Mouse (Mus musculus) heart, embryonic 13.5 days (tissue): Measurements from ENCODE around the gene Ankrd33b. TPM values are rescaled to one million over a fixed set of nuclear protein-coding genes. Genes with fewer than 3 reads are reported as not detected.
A peak's percentile ranks its signal among the peaks of the same experiment; 100 is the strongest.

Source experiments
- ATAC-seq: fragments of 200-750 bp; cut with Nextera tagmentation; 2 replicates; pipeline ENCODE4 v1.8.0; 2017; ENCODE audit warnings: moderate TSS enrichment; ENCODE audit not compliant: insufficient number of reproducible peaks, low FRiP score, low TSS enrichment; ENCODE audit errors: extremely low read depth
- H3K27ac ChIP-seq: fragments of 300-500 bp; sonication (generic); replicated peaks from 2 replicates; pipeline ENCODE4 v1.5.1; 2015; ENCODE audit warnings: moderate library complexity, mild to moderate bottlenecking, inconsistent platforms
- H3K27me3 ChIP-seq: fragments of 300-500 bp; sonication (generic); replicated peaks from 2 replicates; pipeline ENCODE4 v1.6.1; 2015; ENCODE audit warnings: mild to moderate bottlenecking, inconsistent platforms
- H3K36me3 ChIP-seq: fragments of 300-500 bp; sonication (generic); 2 replicates; pipeline ENCODE4 v1.6.1; 2015; ENCODE audit warnings: mild to moderate bottlenecking, inconsistent platforms
- H3K4me1 ChIP-seq: fragments of 300-500 bp; sonication (generic); 2 replicates; pipeline ENCODE4 v1.6.1; 2015; ENCODE audit warnings: inconsistent platforms
- H3K4me2 ChIP-seq: fragments of 300-500 bp; sonication (generic); 2 replicates; pipeline ENCODE4 v1.6.1; 2015; ENCODE audit warnings: inconsistent platforms, mild to moderate bottlenecking, moderate library complexity
- H3K4me3 ChIP-seq: fragments of 300-500 bp; sonication (generic); 2 replicates; pipeline ENCODE4 v1.5.1; 2015; ENCODE audit warnings: moderate library complexity, mild to moderate bottlenecking, inconsistent platforms
- H3K9ac ChIP-seq: fragments of 300-500 bp; sonication (generic); 2 replicates; pipeline ENCODE4 v1.6.1; 2015; ENCODE audit warnings: inconsistent platforms, mild to moderate bottlenecking, moderate library complexity
- H3K9me3 ChIP-seq: fragments of 300-500 bp; sonication (generic); 2 replicates; pipeline ENCODE4 v1.6.1; 2016; ENCODE audit warnings: inconsistent platforms
- WGBS: fragments of 180-500 bp; shearing (Covaris S2); methylation state at CpG from one replicate; pipeline ENCODE4 v1.1.7; 2015; ENCODE audit warnings: mixed read lengths; 5-methylcytosine and 5-hydroxymethylcytosine counted together
- polyA plus RNA-seq: library from polyadenylated mRNA; unstranded; fragments of >200 nt; fragmentation: Nextera tagmentation; extraction: Ambion mirVana; gene quantifications from 2 replicates; pipeline ENCODE4 v1.2.1, GENCODE M21; 2015

Ankrd33b gene
- polyA plus RNA-seq, 1 experiment from 2014 or later = 2.1 TPM

- H3K27ac ChIP-seq = no peak overlapping the region
- no peaks in the 10 kb centered on the region for H3K27me3 ChIP-seq
- 75% methylated on average over 18 of the region's 18 CpGs for WGBS
- no peak overlapping the region for H3K4me3 ChIP-seq
- H3K9me3 ChIP-seq = no peaks in the 10 kb centered on the region
- H3K9ac ChIP-seq = no peak overlapping the region
- H3K36me3 ChIP-seq = no peaks in the 10 kb centered on the region
- H3K4me2 ChIP-seq = no peak overlapping the region
- peaks cover 40% of the 10 kb centered on the region for H3K4me1 ChIP-seq
- no peak for ATAC-seq
Measured at GRCm38 (mm10) chr15:31258693-31259439, 108.7 kb downstream of the Ankrd33b start.

DNA sequence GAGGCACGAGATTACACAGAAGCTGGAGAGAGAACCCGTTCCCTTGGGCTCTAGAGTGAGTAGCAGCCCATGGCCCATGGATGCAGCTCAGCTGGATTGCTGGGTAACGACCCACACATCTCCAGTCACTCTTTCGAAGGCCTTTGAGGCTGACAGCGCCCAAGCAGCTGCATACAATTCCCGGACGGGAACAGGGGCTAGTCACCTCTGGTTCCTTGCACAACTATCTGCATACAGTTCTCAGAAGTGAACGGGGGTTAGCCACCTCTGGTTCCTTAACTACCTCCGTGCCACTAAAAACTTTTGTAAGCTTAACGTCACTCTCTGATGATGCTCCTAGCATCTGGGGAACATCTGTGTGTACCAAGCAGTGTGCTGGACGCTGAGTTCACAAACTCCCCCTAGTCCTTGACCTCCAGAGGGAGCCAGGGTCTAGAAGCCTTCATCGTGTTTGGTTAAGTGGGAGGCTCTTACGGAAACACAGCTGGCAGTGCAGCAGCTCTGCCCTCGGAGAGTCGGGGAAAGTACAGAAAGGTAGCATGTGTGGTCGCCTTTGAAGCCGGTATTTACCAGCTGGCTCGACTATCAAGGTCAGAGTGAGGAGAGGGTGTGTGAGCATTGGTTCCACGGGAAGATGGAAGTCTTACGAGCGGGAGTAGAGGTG is 109.4 kb downstream of the Ankrd33b start:
- H3K9ac ChIP-seq = no peak overlapping the region
- no peak overlapping the region for H3K4me2 ChIP-seq
- no peak for ATAC-seq
- no peak overlapping the region for H3K4me3 ChIP-seq
- H3K4me1 ChIP-seq = peaks cover 45% of the 10 kb centered on the region
- no peak overlapping the region for H3K27ac ChIP-seq
- H3K27me3 ChIP-seq = no peaks in the 10 kb centered on the region
- WGBS = 69% methylated on average over 21 of the region's 21 CpGs
- no peaks in the 10 kb centered on the region for H3K9me3 ChIP-seq
- no peaks in the 10 kb centered on the region for H3K36me3 ChIP-seq

DNA sequence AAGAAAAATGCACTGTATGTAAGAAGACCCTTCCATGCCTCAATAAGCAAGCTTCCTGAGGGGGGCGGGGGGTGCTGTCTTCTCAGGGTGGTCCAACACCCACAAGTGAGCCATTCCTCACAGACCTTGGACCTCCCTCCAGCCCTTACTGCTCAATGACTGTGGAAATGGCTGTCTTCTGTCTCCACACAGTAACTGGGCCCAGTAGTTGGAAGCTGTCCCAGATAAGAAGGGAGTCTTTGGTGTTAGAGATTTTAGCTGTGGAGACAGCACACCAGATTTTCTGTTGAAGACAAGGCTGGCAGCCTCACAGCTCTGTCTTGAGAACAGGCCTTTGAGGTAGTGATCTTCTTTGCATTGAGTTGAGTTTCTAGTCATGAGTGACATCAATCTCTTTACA is 110.2 kb downstream of the Ankrd33b start:
- no peaks in the 10 kb centered on the region for H3K9me3 ChIP-seq
- no peak overlapping the region for H3K4me3 ChIP-seq
- H3K27me3 ChIP-seq = no peaks in the 10 kb centered on the region
- H3K4me2 ChIP-seq = no peak overlapping the region
- no peak overlapping the region for H3K9ac ChIP-seq
- no peak overlapping the region for H3K27ac ChIP-seq
- WGBS = 71% methylated on average over 1 of the region's 1 CpGs
- no peak for ATAC-seq
- no peaks in the 10 kb centered on the region for H3K36me3 ChIP-seq
- peaks cover 54% of the 10 kb centered on the region for H3K4me1 ChIP-seq

DNA sequence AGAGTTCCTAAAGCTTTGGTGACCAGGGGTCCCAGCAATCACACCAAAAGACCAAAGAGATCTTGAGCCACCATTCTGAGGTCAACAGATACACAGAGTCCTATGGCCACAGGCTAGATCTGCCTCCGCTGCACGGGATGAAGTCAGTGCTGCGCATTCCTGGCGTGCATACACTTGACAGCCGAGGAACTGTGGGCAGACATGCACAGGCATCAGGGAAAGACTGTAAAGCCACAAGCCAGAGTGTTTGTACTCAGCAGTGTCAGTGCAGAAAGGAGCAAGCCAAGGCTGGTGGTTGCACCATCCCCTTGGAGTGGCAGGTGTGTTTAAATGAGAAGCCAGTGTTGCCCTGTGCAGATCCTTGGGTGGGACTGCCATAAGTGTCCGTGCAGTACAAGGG is 111.8 kb downstream of the Ankrd33b start:
- peak overlapping the region; percentile 36 for H3K27ac ChIP-seq
- 46% methylated on average over 6 of the region's 6 CpGs for WGBS
- ATAC-seq = no peak
- no peak overlapping the region for H3K4me3 ChIP-seq
- H3K9ac ChIP-seq = no peak overlapping the region
- H3K4me2 ChIP-seq = no peak overlapping the region
- H3K4me1 ChIP-seq = peaks cover 65% of the 10 kb centered on the region
- H3K36me3 ChIP-seq = no peaks in the 10 kb centered on the region
- no peaks in the 10 kb centered on the region for H3K27me3 ChIP-seq
- no peaks in the 10 kb centered on the region for H3K9me3 ChIP-seq

GRCm38 (mm10) chr15:31254939-31255535 is 112.5 kb downstream of the Ankrd33b start:
- no peak overlapping the region for H3K4me2 ChIP-seq
- no peak overlapping the region for H3K9ac ChIP-seq
- H3K4me1 ChIP-seq = peaks cover 73% of the 10 kb centered on the region
- WGBS = 77% methylated on average over 9 of the region's 9 CpGs
- H3K4me3 ChIP-seq = no peak overlapping the region
- H3K27me3 ChIP-seq = no peaks in the 10 kb centered on the region
- ATAC-seq = no peak
- no peaks in the 10 kb centered on the region for H3K36me3 ChIP-seq
- no peaks in the 10 kb centered on the region for H3K9me3 ChIP-seq
- peak overlapping the region; percentile 36; the same call in 1 of the 2 replicates for H3K27ac ChIP-seq

- H3K9ac ChIP-seq = no peak overlapping the region
- WGBS = 84% methylated on average over 4 of the region's 4 CpGs
- no peak overlapping the region for H3K4me2 ChIP-seq
- peaks cover 76% of the 10 kb centered on the region for H3K4me1 ChIP-seq
- no peak for ATAC-seq
- no peaks in the 10 kb centered on the region for H3K36me3 ChIP-seq
- H3K27me3 ChIP-seq = no peaks in the 10 kb centered on the region
- no peak overlapping the region for H3K27ac ChIP-seq
- H3K9me3 ChIP-seq = no peaks in the 10 kb centered on the region
- H3K4me3 ChIP-seq = no peak overlapping the region
Measured at GRCm38 (mm10) chr15:31253963-31254362, 113.6 kb downstream of the Ankrd33b start.

- no peaks in the 10 kb centered on the region for H3K36me3 ChIP-seq
- peaks cover 76% of the 10 kb centered on the region for H3K4me1 ChIP-seq
- H3K27ac ChIP-seq = no peak overlapping the region
- no peak overlapping the region for H3K9ac ChIP-seq
- 68% methylated on average over 8 of the region's 8 CpGs for WGBS
- no peak overlapping the region for H3K4me3 ChIP-seq
- ATAC-seq = no peak
- H3K4me2 ChIP-seq = no peak overlapping the region
- no peaks in the 10 kb centered on the region for H3K9me3 ChIP-seq
- H3K27me3 ChIP-seq = no peaks in the 10 kb centered on the region
Measured at GRCm38 (mm10) chr15:31253380-31253779, 114.1 kb downstream of the Ankrd33b start.

- Histone ChIP-seq H3K4me3 (no peak overlapping the region), H3K9ac (no peak overlapping the region), H3K36me3 (no peaks in the 10 kb centered on the region), H3K4me1 (peaks cover 72% of the 10 kb centered on the region), H3K27ac (no peak overlapping the region), H3K4me2 (no peak overlapping the region), H3K27me3 (no peaks in the 10 kb centered on the region), H3K9me3 (no peaks in the 10 kb centered on the region)
- ATAC-seq = no peak
- 44% methylated on average over 16 of the region's 16 CpGs for WGBS
Measured at GRCm38 (mm10) chr15:31252590-31253311, 114.8 kb downstream of the Ankrd33b start.

DNA sequence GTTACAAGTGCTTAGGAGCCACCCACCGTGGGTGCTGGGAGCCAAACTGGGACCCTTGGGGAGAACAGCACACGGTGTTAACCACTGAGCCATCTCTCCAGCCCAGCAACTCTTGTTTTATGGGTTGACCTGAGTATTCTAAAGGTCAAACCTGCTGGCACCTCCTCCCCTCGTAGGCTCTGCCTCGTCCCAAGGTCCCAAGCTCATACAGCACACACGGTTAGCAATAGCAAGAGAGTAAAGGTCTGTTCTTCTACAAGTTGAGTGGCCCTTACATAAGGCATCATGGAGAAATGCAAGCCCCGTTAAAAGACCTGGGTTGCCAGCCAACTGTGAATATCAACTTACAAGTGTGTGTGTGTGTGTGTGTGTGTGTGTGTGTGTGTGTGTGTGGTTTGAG is 116.3 kb downstream of the Ankrd33b start:
- peaks cover 69% of the 10 kb centered on the region for H3K4me1 ChIP-seq
- H3K9me3 ChIP-seq = no peaks in the 10 kb centered on the region
- H3K27me3 ChIP-seq = no peaks in the 10 kb centered on the region
- H3K36me3 ChIP-seq = no peaks in the 10 kb centered on the region
- ATAC-seq = no peak
- H3K4me3 ChIP-seq = no peak overlapping the region
- 82% methylated on average over 6 of the region's 6 CpGs for WGBS
- H3K4me2 ChIP-seq = no peak overlapping the region
- H3K9ac ChIP-seq = no peak overlapping the region
- H3K27ac ChIP-seq = no peak overlapping the region

GRCm38 (mm10) chr15:31250676-31251075 is 116.8 kb downstream of the Ankrd33b start:
- WGBS = 65% methylated on average over 3 of the region's 3 CpGs
- no peak overlapping the region for H3K27ac ChIP-seq

DNA sequence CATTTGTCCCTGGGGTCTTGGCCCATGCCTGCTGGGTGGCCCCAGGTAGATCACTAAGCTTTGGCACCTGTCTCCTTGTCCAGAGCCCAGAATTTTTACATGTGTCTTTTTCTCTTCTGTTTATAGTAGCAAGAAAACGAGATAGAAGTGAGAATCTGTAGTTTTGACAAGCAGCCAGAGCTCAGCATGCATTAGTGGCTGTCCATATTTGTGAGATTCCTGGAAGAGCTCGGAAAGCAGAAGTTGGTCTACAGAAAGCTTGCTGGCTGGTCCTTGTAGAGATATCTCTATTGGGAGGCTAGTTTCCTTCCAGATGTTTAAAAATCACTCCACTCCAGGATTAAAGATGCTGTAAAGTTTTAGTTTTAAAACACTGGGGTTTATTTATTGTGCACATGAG is 117.5 kb downstream of the Ankrd33b start:
- Histone ChIP-seq H3K4me2 (no peak overlapping the region), H3K9ac (no peak overlapping the region), H3K27ac (no peak overlapping the region), H3K4me3 (no peak overlapping the region), H3K9me3 (no peaks in the 10 kb centered on the region), H3K36me3 (no peaks in the 10 kb centered on the region), H3K27me3 (no peaks in the 10 kb centered on the region), H3K4me1 (peaks cover 67% of the 10 kb centered on the region)
- 60% methylated on average over 2 of the region's 2 CpGs for WGBS
- no peak for ATAC-seq

More at GRCm38 (mm10) chr15:31250676-31251075, 116.8 kb downstream of the Ankrd33b start:
- Histone ChIP-seq H3K4me3 (no peak overlapping the region), H3K27me3 (no peaks in the 10 kb centered on the region), H3K9ac (no peak overlapping the region), H3K9me3 (no peaks in the 10 kb centered on the region), H3K4me1 (peaks cover 69% of the 10 kb centered on the region), H3K36me3 (no peaks in the 10 kb centered on the region), H3K4me2 (no peak overlapping the region)
- ATAC-seq = no peak
